Mouse (Mus musculus): ENCODE data around the gene Arf4. TPM values are rescaled to one million over a fixed set of nuclear protein-coding genes. Genes with fewer than 3 reads are reported as not detected.

Arf4 gene
- polyA plus RNA-seq, 1 experiment from 2014 or later, result 411 TPM

DNA sequence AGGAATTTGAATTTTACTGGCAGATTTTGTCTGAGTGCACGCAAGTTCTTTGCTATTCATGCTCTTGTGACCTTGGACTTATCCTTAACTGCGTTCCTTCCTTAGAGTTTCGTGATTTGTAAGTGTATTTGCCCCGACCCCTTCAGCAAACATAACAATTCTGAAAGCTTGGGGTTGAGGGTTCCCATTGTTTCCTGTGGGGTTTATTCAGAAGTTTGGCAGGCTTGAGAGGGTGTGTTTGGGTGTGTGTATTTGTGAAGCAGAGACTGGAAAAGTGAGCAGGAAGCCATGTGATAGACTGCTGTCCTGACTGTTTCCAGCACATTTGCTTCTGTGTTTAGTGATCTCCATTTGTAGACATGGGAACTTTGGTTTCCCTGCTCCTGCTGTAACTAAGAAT, 32.5 kb upstream of the Arf4 start:
- Histone ChIP-seq H3K4me2 (replicated peaks; ENCODE audit: low read depth) (no peak overlapping the region), H3K27ac (replicated peaks) (no peak overlapping the region; the same call in 1 of the 2 replicates), H3K27me3 (ENCODE audit: control insufficient read depth, insufficient read depth, low read length) (no peaks in the 10 kb centered on the region), H3K9me3 (ENCODE audit: control insufficient read depth, low read length) (no peaks in the 10 kb centered on the region), H3K4me1 (replicated peaks; ENCODE audit: control insufficient read depth, insufficient read depth) (no peaks in the 10 kb centered on the region), H3K36me3 (ENCODE audit: control insufficient read depth, insufficient read depth, low read length) (peaks cover 20% of the 10 kb centered on the region), H3K4me3 (ENCODE audit: low read depth, low read length) (no peak overlapping the region), H3K9ac (ENCODE audit: low read length) (no peak overlapping the region)
- 42% methylated on average over 4 of the region's 4 CpGs for WGBS
- DNase-seq (ENCODE audit: low spot score) (peak; percentile 36), ATAC-seq (ENCODE audit: low FRiP score, low TSS enrichment) (peak; percentile 74)
- TF ChIP-seq EP300 (optimal IDR thresholded peaks at IDR 0.05) (no peak), CTCF (IDR thresholded peaks at IDR 0.05; ENCODE audit: low read depth) (no peak)

DNA sequence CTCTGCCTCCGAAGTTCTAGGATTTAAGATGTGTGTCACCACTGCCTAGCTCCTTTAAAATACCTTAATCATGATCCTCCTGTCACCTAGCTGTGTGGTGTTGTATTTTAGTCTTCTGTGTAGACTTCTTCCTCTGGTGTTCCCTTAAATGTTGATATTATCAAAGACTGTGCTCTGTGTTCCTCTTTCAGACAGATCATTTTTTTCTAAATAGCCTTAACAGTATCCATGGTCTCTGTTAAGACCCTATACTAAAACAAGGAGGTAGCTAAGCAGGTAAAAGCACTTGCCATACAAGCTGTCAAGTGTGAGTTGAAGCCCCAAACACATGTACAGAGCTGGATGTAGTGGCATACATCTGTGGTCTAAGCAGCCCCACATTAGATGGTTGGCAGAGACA, 28.2 kb upstream of the Arf4 start:
- Histone ChIP-seq H3K36me3 (ENCODE audit: control insufficient read depth, insufficient read depth, low read length) (peaks cover 27% of the 10 kb centered on the region), H3K9me3 (ENCODE audit: control insufficient read depth, low read length) (no peaks in the 10 kb centered on the region), H3K4me3 (ENCODE audit: low read depth, low read length) (no peak overlapping the region), H3K4me1 (replicated peaks; ENCODE audit: control insufficient read depth, insufficient read depth) (no peaks in the 10 kb centered on the region), H3K4me2 (replicated peaks; ENCODE audit: low read depth) (no peak overlapping the region), H3K9ac (ENCODE audit: low read length) (no peak overlapping the region), H3K27ac (replicated peaks) (no peak overlapping the region), H3K27me3 (ENCODE audit: control insufficient read depth, insufficient read depth, low read length) (no peaks in the 10 kb centered on the region)
- WGBS, result 80% methylated on average over 1 of the region's 1 CpGs
- DNase-seq (ENCODE audit: low spot score), result no peak
- ATAC-seq (ENCODE audit: low FRiP score, low TSS enrichment), result no peak
- TF ChIP-seq CTCF (IDR thresholded peaks at IDR 0.05; ENCODE audit: low read depth), result no peak
- TF ChIP-seq EP300 (optimal IDR thresholded peaks at IDR 0.05), result no peak

DNA sequence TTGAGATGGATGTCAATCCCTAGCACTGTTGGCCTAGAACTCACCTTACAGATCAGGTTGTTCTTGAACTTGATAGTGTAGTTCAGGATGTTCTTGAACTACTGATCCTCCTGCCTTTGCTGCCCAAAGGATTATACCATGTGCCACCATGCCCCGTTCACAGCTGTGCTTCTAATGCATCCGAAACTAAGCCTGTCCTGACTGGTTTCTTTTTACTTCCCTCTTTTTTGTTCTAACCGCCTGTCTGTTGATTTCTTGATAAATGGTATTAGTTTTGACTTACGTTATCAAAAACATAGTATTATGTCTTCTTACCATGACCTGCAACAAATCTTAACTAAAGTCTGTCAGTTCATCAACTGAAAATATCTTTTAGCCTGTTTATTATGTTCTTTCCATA, 27.2 kb upstream of the Arf4 start:
- Histone ChIP-seq H3K4me3 (ENCODE audit: low read depth, low read length) (no peak overlapping the region), H3K9ac (ENCODE audit: low read length) (no peak overlapping the region), H3K27ac (replicated peaks) (no peak overlapping the region), H3K27me3 (ENCODE audit: control insufficient read depth, insufficient read depth, low read length) (no peaks in the 10 kb centered on the region), H3K9me3 (ENCODE audit: control insufficient read depth, low read length) (no peaks in the 10 kb centered on the region), H3K36me3 (ENCODE audit: control insufficient read depth, insufficient read depth, low read length) (peaks cover 27% of the 10 kb centered on the region), H3K4me1 (replicated peaks; ENCODE audit: control insufficient read depth, insufficient read depth) (no peaks in the 10 kb centered on the region), H3K4me2 (replicated peaks; ENCODE audit: low read depth) (no peak overlapping the region)
- TF ChIP-seq EP300 (optimal IDR thresholded peaks at IDR 0.05) (no peak), CTCF (IDR thresholded peaks at IDR 0.05; ENCODE audit: low read depth) (no peak)
- no peak for ATAC-seq (ENCODE audit: low FRiP score, low TSS enrichment)
- WGBS, result 70% methylated on average over 4 of the region's 4 CpGs
- DNase-seq (ENCODE audit: low spot score), result no peak

DNA sequence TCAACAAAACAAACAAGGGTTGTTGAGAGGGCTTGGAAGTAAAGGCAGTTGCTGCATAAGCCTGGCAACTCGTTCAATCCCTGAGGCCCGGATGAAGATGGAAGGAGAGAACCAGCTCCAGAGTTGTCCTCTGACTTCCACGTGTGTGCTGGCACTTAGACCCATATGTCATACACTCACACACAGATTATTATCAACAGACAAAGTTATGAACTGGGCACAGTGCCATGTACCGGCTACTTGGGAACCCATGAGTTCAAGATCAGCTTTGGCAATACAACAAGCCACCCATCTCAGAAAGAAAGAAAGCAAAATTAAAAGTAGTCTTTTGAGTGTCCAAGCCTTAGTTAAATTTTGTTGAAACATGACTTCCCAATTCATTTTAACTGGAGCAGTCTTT, 12.6 kb upstream of the Arf4 start:
- H3K36me3 ChIP-seq (ENCODE audit: control insufficient read depth, insufficient read depth, low read length), result peaks cover 22% of the 10 kb centered on the region
- WGBS, result 71% methylated on average over 4 of the region's 4 CpGs

DNA sequence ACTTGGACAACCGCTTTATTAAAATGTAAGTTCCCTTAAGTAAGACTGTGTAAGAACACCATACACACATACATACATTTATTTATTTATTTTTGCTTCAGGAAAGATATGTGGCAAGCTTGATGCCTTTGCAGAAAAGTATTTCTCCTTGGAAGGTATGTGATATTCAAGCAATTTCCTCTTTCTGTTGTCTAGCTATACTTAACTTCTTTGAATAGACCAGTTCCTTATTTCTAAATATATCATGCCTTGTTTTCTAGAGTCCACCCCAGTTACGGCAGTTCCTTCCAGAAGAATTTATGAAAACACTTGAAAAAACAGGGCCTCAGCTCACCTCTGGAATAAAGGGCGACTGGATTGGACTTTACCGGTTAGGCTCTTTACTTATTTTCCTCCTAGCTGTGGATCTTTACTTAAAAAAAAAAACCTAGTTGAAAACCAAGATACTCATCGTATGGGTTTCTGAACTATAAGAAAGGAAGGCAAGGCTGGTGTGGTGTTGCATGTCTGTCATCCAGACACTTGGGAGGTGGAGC, 11.2 kb upstream of the Arf4 start:
- Histone ChIP-seq H3K36me3 (ENCODE audit: control insufficient read depth, insufficient read depth, low read length) (peaks cover 26% of the 10 kb centered on the region), H3K4me1 (replicated peaks; ENCODE audit: control insufficient read depth, insufficient read depth) (no peaks in the 10 kb centered on the region), H3K27me3 (ENCODE audit: control insufficient read depth, insufficient read depth, low read length) (no peaks in the 10 kb centered on the region), H3K4me2 (replicated peaks; ENCODE audit: low read depth) (no peak overlapping the region), H3K4me3 (ENCODE audit: low read depth, low read length) (no peak overlapping the region), H3K27ac (replicated peaks) (no peak overlapping the region), H3K9ac (ENCODE audit: low read length) (no peak overlapping the region), H3K9me3 (ENCODE audit: control insufficient read depth, low read length) (no peaks in the 10 kb centered on the region)
- no peak for DNase-seq (ENCODE audit: low spot score)
- no peak for TF ChIP-seq EP300 (optimal IDR thresholded peaks at IDR 0.05)
- no peak for TF ChIP-seq CTCF (IDR thresholded peaks at IDR 0.05; ENCODE audit: low read depth)
- ATAC-seq (ENCODE audit: low FRiP score, low TSS enrichment), result no peak
- WGBS, result 83% methylated on average over 5 of the region's 5 CpGs

More for the DNA sequence above, 12.6 kb upstream of the Arf4 start:
- H3K4me2 ChIP-seq (replicated peaks; ENCODE audit: low read depth), result no peak overlapping the region
- H3K27me3 ChIP-seq (ENCODE audit: control insufficient read depth, insufficient read depth, low read length), result no peaks in the 10 kb centered on the region
- ATAC-seq (ENCODE audit: low FRiP score, low TSS enrichment) (no peak), DNase-seq (ENCODE audit: low spot score) (no peak)
- H3K27ac ChIP-seq (replicated peaks), result no peak overlapping the region
- no peak overlapping the region for H3K4me3 ChIP-seq (ENCODE audit: low read depth, low read length)
- H3K9me3 ChIP-seq (ENCODE audit: control insufficient read depth, low read length), result no peaks in the 10 kb centered on the region
- TF ChIP-seq EP300 (optimal IDR thresholded peaks at IDR 0.05) (no peak), CTCF (IDR thresholded peaks at IDR 0.05; ENCODE audit: low read depth) (no peak)
- no peaks in the 10 kb centered on the region for H3K4me1 ChIP-seq (replicated peaks; ENCODE audit: control insufficient read depth, insufficient read depth)
- H3K9ac ChIP-seq (ENCODE audit: low read length), result no peak overlapping the region

DNA sequence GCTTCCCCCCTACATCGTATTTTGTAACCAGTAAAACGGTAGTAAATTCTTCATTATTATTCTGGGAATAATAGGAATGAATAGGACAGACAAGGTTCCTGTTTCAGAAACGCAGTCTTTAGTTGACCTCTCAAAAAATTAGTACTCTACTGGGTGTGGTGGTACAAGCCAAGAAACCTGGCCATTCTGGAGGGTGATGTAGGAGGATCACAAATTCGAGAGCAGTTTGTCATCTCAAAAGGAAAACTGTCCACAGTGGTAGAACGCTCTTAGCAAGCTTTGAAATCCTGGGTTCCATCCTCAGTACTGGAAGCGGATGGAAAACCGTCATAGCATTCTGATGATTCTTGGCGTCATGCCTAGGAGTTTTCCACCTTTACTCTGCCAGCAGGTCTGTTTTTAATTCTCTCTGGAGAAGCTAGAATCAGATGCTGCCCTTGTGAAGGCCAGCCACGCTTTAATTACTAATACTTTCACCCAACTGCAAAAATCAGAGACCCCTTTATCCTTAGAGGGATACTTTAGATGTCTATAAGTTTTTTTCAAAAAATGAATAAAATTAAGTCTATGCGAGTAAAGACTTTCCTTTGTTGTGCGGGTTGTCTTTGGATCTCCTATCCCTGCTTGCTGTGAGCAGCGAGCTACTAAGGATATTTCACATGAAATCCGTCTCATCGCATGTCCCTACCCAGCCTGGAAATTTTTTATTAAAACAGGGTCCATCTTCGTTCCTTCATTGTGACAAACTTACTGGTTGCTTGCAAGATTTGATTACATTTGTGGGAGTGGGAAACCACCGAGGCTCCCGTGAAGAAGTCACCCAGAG, 636 bp upstream of the Arf4 start:
- WGBS, result 14% methylated on average over 17 of the region's 17 CpGs

More for the DNA sequence above, 636 bp upstream of the Arf4 start:
- Histone ChIP-seq H3K36me3 (ENCODE audit: control insufficient read depth, insufficient read depth, low read length) (peaks cover 2% of the 10 kb centered on the region; the same call in 1 of the 2 replicates), H3K9me3 (ENCODE audit: control insufficient read depth, low read length) (no peaks in the 10 kb centered on the region), H3K9ac (ENCODE audit: low read length) (peak overlapping the region; percentile 18; the same call in 1 of the 2 replicates), H3K4me2 (replicated peaks; ENCODE audit: low read depth) (peak overlapping the region; percentile 58), H3K27ac (replicated peaks) (peak overlapping the region; percentile 87), H3K4me1 (replicated peaks; ENCODE audit: control insufficient read depth, insufficient read depth) (no peaks in the 10 kb centered on the region), H3K4me3 (ENCODE audit: low read depth, low read length) (peak overlapping the region; percentile 93), H3K27me3 (ENCODE audit: control insufficient read depth, insufficient read depth, low read length) (no peaks in the 10 kb centered on the region)
- ATAC-seq (ENCODE audit: low FRiP score, low TSS enrichment) (no peak), DNase-seq (ENCODE audit: low spot score) (no peak)
- no peak for TF ChIP-seq CTCF (IDR thresholded peaks at IDR 0.05; ENCODE audit: low read depth)
- no peak for TF ChIP-seq EP300 (optimal IDR thresholded peaks at IDR 0.05)

Data from stomach, postnatal 0 days (tissue).